Mouse (Mus musculus): ENCODE results near the gene Spdef. TPM values are rescaled to one million over a fixed set of nuclear protein-coding genes. Genes with fewer than 3 reads are reported as not detected.

Gene Spdef
- polyA plus RNA-seq (2014; fragmentation: Nextera tagmentation; extraction: Ambion mirVana) = 0.26 and 1.6 TPM in 2 replicates

GRCm38 (mm10) chr17:27728770-27729169 is at the start of gene Spdef:
Gene Spdef (minus strand): TSS chr17:27728955.
- WGBS = 73% methylated on average over 10 of the region's 10 CpGs
- no peaks in the 10 kb centered on the region for H3K27me3 ChIP-seq (replicated peaks; ENCODE audit: control insufficient read depth, insufficient read depth, low read length)
- H3K4me2 ChIP-seq (ENCODE audit: low read depth, low read length) = no peak within 1 kb of the TSS
- H3K9ac ChIP-seq (ENCODE audit: low read depth, low read length) = no peak within 1 kb of the TSS; the same call in 1 of the 2 replicates
- H3K9me3 ChIP-seq (ENCODE audit: control insufficient read depth, low read length) = no peaks in the 10 kb centered on the region
- H3K27ac ChIP-seq (replicated peaks; ENCODE audit: low read depth, low read length) = no peak within 1 kb of the TSS
- no peak within 1 kb of the TSS for H3K4me3 ChIP-seq (ENCODE audit: low read depth, low read length)
- H3K4me1 ChIP-seq (ENCODE audit: control insufficient read depth, insufficient read depth, low read length) = peaks cover 9% of the 10 kb centered on the region; the same call in 1 of the 2 replicates
- no peaks in the 10 kb centered on the region for H3K36me3 ChIP-seq (ENCODE audit: control insufficient read depth, insufficient read depth, low read length)
- ATAC-seq (ENCODE audit: low read depth) = no peak
- no peak for DNase-seq (ENCODE audit: low spot score)

- 70% methylated on average over 6 of the region's 6 CpGs for WGBS
- no peak for ATAC-seq (ENCODE audit: low read depth)
- H3K27ac ChIP-seq (replicated peaks; ENCODE audit: low read depth, low read length) = no peak overlapping the region
Measured at GRCm38 (mm10) chr17:27777823-27778222, 49.1 kb upstream of the Spdef start.

GRCm38 (mm10) chr17:27774198-27774597 is 45.4 kb upstream of the Spdef start:
- DNase-seq (ENCODE audit: low spot score) (no peak), ATAC-seq (ENCODE audit: low read depth) (no peak)
- 89% methylated on average over 3 of the region's 3 CpGs for WGBS
- Histone ChIP-seq H3K36me3 (ENCODE audit: control insufficient read depth, insufficient read depth, low read length) (peaks cover 21% of the 10 kb centered on the region; the same call in 1 of the 2 replicates), H3K9me3 (ENCODE audit: control insufficient read depth, low read length) (no peaks in the 10 kb centered on the region), H3K4me3 (ENCODE audit: low read depth, low read length) (no peak overlapping the region), H3K4me2 (ENCODE audit: low read depth, low read length) (no peak overlapping the region), H3K27ac (replicated peaks; ENCODE audit: low read depth, low read length) (no peak overlapping the region), H3K4me1 (ENCODE audit: control insufficient read depth, insufficient read depth, low read length) (no peaks in the 10 kb centered on the region; the same call in 1 of the 2 replicates), H3K9ac (ENCODE audit: low read depth, low read length) (no peak overlapping the region), H3K27me3 (replicated peaks; ENCODE audit: control insufficient read depth, insufficient read depth, low read length) (no peaks in the 10 kb centered on the region)

More at GRCm38 (mm10) chr17:27777823-27778222, 49.1 kb upstream of the Spdef start:
- Histone ChIP-seq H3K4me2 (ENCODE audit: low read depth, low read length) (no peak overlapping the region), H3K4me3 (ENCODE audit: low read depth, low read length) (no peak overlapping the region), H3K9me3 (ENCODE audit: control insufficient read depth, low read length) (no peaks in the 10 kb centered on the region), H3K9ac (ENCODE audit: low read depth, low read length) (no peak overlapping the region), H3K4me1 (ENCODE audit: control insufficient read depth, insufficient read depth, low read length) (no peaks in the 10 kb centered on the region; the same call in 1 of the 2 replicates), H3K27me3 (replicated peaks; ENCODE audit: control insufficient read depth, insufficient read depth, low read length) (no peaks in the 10 kb centered on the region), H3K36me3 (ENCODE audit: control insufficient read depth, insufficient read depth, low read length) (peaks cover 18% of the 10 kb centered on the region)
- DNase-seq (ENCODE audit: low spot score) = no peak

- whole genome bisulfite sequencing = 86% methylated on average over 6 of the region's 6 CpGs
- no peak overlapping the region for H3K4me3 ChIP-seq (ENCODE audit: low read depth, low read length)
- no peak overlapping the region for H3K4me2 ChIP-seq (ENCODE audit: low read depth, low read length)
- ATAC-seq (ENCODE audit: low read depth) (no peak), DNase-seq (ENCODE audit: low spot score) (no peak)
- no peaks in the 10 kb centered on the region; the same call in 1 of the 2 replicates for H3K4me1 ChIP-seq (ENCODE audit: control insufficient read depth, insufficient read depth, low read length)
- H3K27ac ChIP-seq (replicated peaks; ENCODE audit: low read depth, low read length) = no peak overlapping the region
- peaks cover 31% of the 10 kb centered on the region for H3K36me3 ChIP-seq (ENCODE audit: control insufficient read depth, insufficient read depth, low read length)
- H3K9me3 ChIP-seq (ENCODE audit: control insufficient read depth, low read length) = no peaks in the 10 kb centered on the region
- no peaks in the 10 kb centered on the region for H3K27me3 ChIP-seq (replicated peaks; ENCODE audit: control insufficient read depth, insufficient read depth, low read length)
- no peak overlapping the region for H3K9ac ChIP-seq (ENCODE audit: low read depth, low read length)
Measured at GRCm38 (mm10) chr17:27771616-27772015, 42.9 kb upstream of the Spdef start.

- H3K9ac ChIP-seq (ENCODE audit: low read depth, low read length) = no peak overlapping the region
- H3K4me1 ChIP-seq (ENCODE audit: control insufficient read depth, insufficient read depth, low read length) = no peaks in the 10 kb centered on the region; the same call in 1 of the 2 replicates
- H3K4me2 ChIP-seq (ENCODE audit: low read depth, low read length) = no peak overlapping the region
- ATAC-seq (ENCODE audit: low read depth) (peak; percentile 75), DNase-seq (ENCODE audit: low spot score) (peak; percentile 61)
- 67% methylated on average over 8 of the region's 8 CpGs for WGBS
- no peak overlapping the region for H3K4me3 ChIP-seq (ENCODE audit: low read depth, low read length)
- peaks cover 45% of the 10 kb centered on the region for H3K36me3 ChIP-seq (ENCODE audit: control insufficient read depth, insufficient read depth, low read length)
- H3K9me3 ChIP-seq (ENCODE audit: control insufficient read depth, low read length) = peaks cover 8% of the 10 kb centered on the region; the same call in 1 of the 2 replicates
- H3K27me3 ChIP-seq (replicated peaks; ENCODE audit: control insufficient read depth, insufficient read depth, low read length) = no peaks in the 10 kb centered on the region
- H3K27ac ChIP-seq (replicated peaks; ENCODE audit: low read depth, low read length) = no peak overlapping the region
Measured at GRCm38 (mm10) chr17:27768817-27769542, 40.2 kb upstream of the Spdef start.

- Histone ChIP-seq H3K27me3 (replicated peaks; ENCODE audit: control insufficient read depth, insufficient read depth, low read length) (no peaks in the 10 kb centered on the region), H3K27ac (replicated peaks; ENCODE audit: low read depth, low read length) (no peak overlapping the region), H3K9me3 (ENCODE audit: control insufficient read depth, low read length) (peaks cover 8% of the 10 kb centered on the region; the same call in 1 of the 2 replicates), H3K9ac (ENCODE audit: low read depth, low read length) (no peak overlapping the region), H3K4me1 (ENCODE audit: control insufficient read depth, insufficient read depth, low read length) (no peaks in the 10 kb centered on the region), H3K36me3 (ENCODE audit: control insufficient read depth, insufficient read depth, low read length) (peaks cover 45% of the 10 kb centered on the region), H3K4me2 (ENCODE audit: low read depth, low read length) (no peak overlapping the region), H3K4me3 (ENCODE audit: low read depth, low read length) (no peak overlapping the region)
- ATAC-seq (ENCODE audit: low read depth) = no peak
- no peak for DNase-seq (ENCODE audit: low spot score)
- 71% methylated on average over 12 of the region's 12 CpGs for WGBS
Measured at GRCm38 (mm10) chr17:27767543-27767942, 38.8 kb upstream of the Spdef start.

- ATAC-seq (ENCODE audit: low read depth) (no peak), DNase-seq (ENCODE audit: low spot score) (no peak)
- Histone ChIP-seq H3K9ac (ENCODE audit: low read depth, low read length) (no peak overlapping the region), H3K27ac (replicated peaks; ENCODE audit: low read depth, low read length) (no peak overlapping the region), H3K36me3 (ENCODE audit: control insufficient read depth, insufficient read depth, low read length) (peaks cover 42% of the 10 kb centered on the region), H3K4me2 (ENCODE audit: low read depth, low read length) (no peak overlapping the region), H3K27me3 (replicated peaks; ENCODE audit: control insufficient read depth, insufficient read depth, low read length) (no peaks in the 10 kb centered on the region), H3K9me3 (ENCODE audit: control insufficient read depth, low read length) (peaks cover 8% of the 10 kb centered on the region; the same call in 1 of the 2 replicates), H3K4me3 (ENCODE audit: low read depth, low read length) (no peak overlapping the region), H3K4me1 (ENCODE audit: control insufficient read depth, insufficient read depth, low read length) (no peaks in the 10 kb centered on the region)
- 84% methylated on average over 5 of the region's 5 CpGs for WGBS
Measured at GRCm38 (mm10) chr17:27767120-27767519, 38.4 kb upstream of the Spdef start.

- H3K9me3 ChIP-seq (ENCODE audit: control insufficient read depth, low read length) = peaks cover 8% of the 10 kb centered on the region; the same call in 1 of the 2 replicates
- H3K9ac ChIP-seq (ENCODE audit: low read depth, low read length) = no peak overlapping the region
- ATAC-seq (ENCODE audit: low read depth) = no peak
- no peaks in the 10 kb centered on the region for H3K4me1 ChIP-seq (ENCODE audit: control insufficient read depth, insufficient read depth, low read length)
- DNase-seq (ENCODE audit: low spot score) = no peak
- no peak overlapping the region for H3K4me3 ChIP-seq (ENCODE audit: low read depth, low read length)
- WGBS = over 99% methylated on average over 6 of the region's 6 CpGs
- H3K4me2 ChIP-seq (ENCODE audit: low read depth, low read length) = no peak overlapping the region
- H3K27me3 ChIP-seq (replicated peaks; ENCODE audit: control insufficient read depth, insufficient read depth, low read length) = no peaks in the 10 kb centered on the region
- no peak overlapping the region for H3K27ac ChIP-seq (replicated peaks; ENCODE audit: low read depth, low read length)
- H3K36me3 ChIP-seq (ENCODE audit: control insufficient read depth, insufficient read depth, low read length) = peaks cover 35% of the 10 kb centered on the region
Measured at GRCm38 (mm10) chr17:27765066-27765465, 36.3 kb upstream of the Spdef start.

Data from embryonic facial prominence, embryonic 14.5 days (tissue).